Mouse (Mus musculus): ENCODE data around the gene Scrg1.

GRCm38 (mm10) chr8:57411366-57411765 lies 44.4 kb upstream of the Scrg1 start:
- TF ChIP-seq EP300 (IDR thresholded peaks at IDR 0.05; ENCODE audit: low read length) = no peak
- no peak for TF ChIP-seq CTCF (conservative IDR thresholded peaks at IDR 0.05 in 1 of 2, IDR thresholded peaks at IDR 0.05 in 1 of 2; ENCODE audit: low read depth in 2 of 2, low read length in 2 of 2)
- no peak for TF ChIP-seq BHLHE40 (IDR thresholded peaks at IDR 0.05; ENCODE audit: low read depth, low read length)
- no peak for TF ChIP-seq ELF1 (IDR thresholded peaks at IDR 0.05; ENCODE audit: low read depth, low read length)
- TF ChIP-seq RAD21 (IDR thresholded peaks at IDR 0.05; ENCODE audit: low read depth, low read length) = no peak
- no peak for TF ChIP-seq USF1 (IDR thresholded peaks at IDR 0.05; ENCODE audit: low read depth, low read length)
- no peak for TF ChIP-seq MYC (IDR thresholded peaks at IDR 0.05; ENCODE audit: low read depth, low read length)
